Mouse (Mus musculus) hindbrain, embryonic 13.5 days (tissue): ENCODE results near the gene Lzic. TPM values are rescaled to one million over a fixed set of nuclear protein-coding genes. Genes with fewer than 3 reads are reported as not detected.
"Not testable (repeated sequence)": the region's sequence is repeated elsewhere in the genome, so short reads cannot be mapped to it uniquely, and the experiment has no call there.

Experiments
- ATAC-seq: fragments of 200-750 bp; cut with Nextera tagmentation; 2 replicates; pipeline ENCODE4 v1.8.0; 2017; ENCODE audit warnings: moderate TSS enrichment; ENCODE audit not compliant: low FRiP score
- H3K27ac ChIP-seq: fragments of 300-500 bp; sonication (generic); 2 replicates; pipeline ENCODE4 v1.5.1; 2015; ENCODE audit warnings: inconsistent platforms, mild to moderate bottlenecking, moderate library complexity
- H3K27me3 ChIP-seq: fragments of 300-500 bp; sonication (generic); 2 replicates; pipeline ENCODE4 v1.6.1; 2015; ENCODE audit warnings: mild to moderate bottlenecking, inconsistent platforms
- H3K36me3 ChIP-seq: fragments of 300-500 bp; sonication (generic); 2 replicates; pipeline ENCODE4 v1.6.1; 2015; ENCODE audit warnings: mild to moderate bottlenecking, inconsistent platforms
- H3K4me1 ChIP-seq: fragments of 300-500 bp; sonication (generic); replicated peaks from 2 replicates; pipeline ENCODE4 v1.6.1; 2015; ENCODE audit warnings: inconsistent platforms
- H3K4me2 ChIP-seq: fragments of 300-500 bp; sonication (generic); 2 replicates; pipeline ENCODE4 v1.6.1; 2015; ENCODE audit warnings: inconsistent platforms, mild to moderate bottlenecking, moderate library complexity
- H3K4me3 ChIP-seq: fragments of 300-500 bp; sonication (generic); 2 replicates; pipeline ENCODE4 v1.5.1; 2015; ENCODE audit warnings: mild to moderate bottlenecking, inconsistent platforms
- H3K9ac ChIP-seq: fragments of 300-500 bp; sonication (generic); 2 replicates; pipeline ENCODE4 v1.6.1; 2015; ENCODE audit warnings: mild to moderate bottlenecking, inconsistent platforms
- H3K9me3 ChIP-seq: fragments of 300-500 bp; sonication (generic); 2 replicates; pipeline ENCODE4 v1.6.1; 2016; ENCODE audit warnings: inconsistent platforms
- WGBS: fragments of 180-500 bp; shearing (Covaris S2); methylation state at CpG from one replicate; pipeline ENCODE4 v1.1.7; 2015; 5-methylcytosine and 5-hydroxymethylcytosine counted together
- polyA plus RNA-seq: library from polyadenylated mRNA; unstranded; fragments of >200 nt; fragmentation: Nextera tagmentation; extraction: Ambion mirVana; gene quantifications from 2 replicates; pipeline ENCODE4 v1.2.1, GENCODE M21; 2015

Lzic gene
- polyA plus RNA-seq, 1 experiment from 2014 or later = 45.1 TPM

DNA sequence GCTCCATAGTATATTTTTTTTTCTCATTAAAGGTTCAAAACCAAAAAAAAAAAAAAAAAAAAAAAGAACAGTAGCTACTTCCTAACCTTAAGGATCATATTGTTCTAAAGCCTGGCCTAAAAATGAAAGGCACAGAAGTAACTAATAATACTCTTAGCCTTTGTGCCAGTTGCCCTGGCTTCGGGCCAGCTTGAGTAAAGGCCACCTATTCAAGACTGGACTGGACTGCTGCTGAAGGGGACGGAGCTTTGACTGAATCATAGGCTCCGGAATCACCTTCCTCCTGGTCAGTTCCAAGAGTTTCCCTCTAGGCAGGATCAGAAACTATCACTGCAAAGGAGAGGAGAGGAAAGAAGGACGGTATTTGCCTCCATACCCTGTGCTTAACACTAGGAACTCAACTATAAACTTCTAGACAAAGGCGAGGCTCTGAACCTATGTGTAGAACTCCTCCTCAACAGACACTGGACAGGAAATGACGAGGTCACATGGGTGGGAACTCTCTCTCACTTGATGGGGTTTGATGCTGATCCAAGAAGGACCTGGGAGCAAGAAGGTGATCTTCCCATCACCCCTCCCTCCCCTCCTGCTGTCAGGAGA, 27.1 kb upstream of the Lzic start:
- WGBS = 77% methylated on average over 6 of the region's 6 CpGs

DNA sequence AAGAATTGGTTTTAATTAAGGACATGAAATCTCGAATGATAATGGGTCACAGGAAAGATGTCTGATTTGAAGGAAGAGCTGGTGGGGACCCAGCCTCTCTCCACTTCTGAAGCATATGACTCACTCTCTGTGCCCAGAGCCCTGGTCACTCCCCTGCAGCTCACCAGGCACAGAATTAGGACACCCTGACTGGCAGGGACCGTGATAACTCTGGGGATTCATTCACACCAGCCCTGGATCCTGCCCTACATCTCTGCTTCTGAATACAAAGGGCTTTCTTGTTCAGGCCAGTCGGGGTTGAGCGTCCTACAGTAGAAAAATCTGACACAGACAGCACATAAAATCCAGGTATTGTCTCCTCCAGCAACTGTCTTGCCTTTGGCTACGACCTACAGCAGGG, 26.5 kb upstream of the Lzic start:
- no peak overlapping the region for H3K27ac ChIP-seq
- no peak overlapping the region for H3K9ac ChIP-seq
- H3K9me3 ChIP-seq = no peaks in the 10 kb centered on the region
- H3K4me3 ChIP-seq = no peak overlapping the region
- ATAC-seq = no peak
- H3K4me2 ChIP-seq = no peak overlapping the region
- no peaks in the 10 kb centered on the region for H3K27me3 ChIP-seq
- H3K36me3 ChIP-seq = no peaks in the 10 kb centered on the region
- H3K4me1 ChIP-seq = peaks cover 4% of the 10 kb centered on the region; the same call in 1 of the 2 replicates
- 66% methylated on average over 5 of the region's 5 CpGs for WGBS

More for the DNA sequence above, 27.1 kb upstream of the Lzic start:
- Histone ChIP-seq H3K4me1 (peaks cover 4% of the 10 kb centered on the region; the same call in 1 of the 2 replicates), H3K4me2 (no peak overlapping the region), H3K9ac (no peak overlapping the region), H3K4me3 (no peak overlapping the region), H3K9me3 (no peaks in the 10 kb centered on the region), H3K27me3 (no peaks in the 10 kb centered on the region), H3K36me3 (no peaks in the 10 kb centered on the region), H3K27ac (no peak overlapping the region)
- ATAC-seq = no peak

DNA sequence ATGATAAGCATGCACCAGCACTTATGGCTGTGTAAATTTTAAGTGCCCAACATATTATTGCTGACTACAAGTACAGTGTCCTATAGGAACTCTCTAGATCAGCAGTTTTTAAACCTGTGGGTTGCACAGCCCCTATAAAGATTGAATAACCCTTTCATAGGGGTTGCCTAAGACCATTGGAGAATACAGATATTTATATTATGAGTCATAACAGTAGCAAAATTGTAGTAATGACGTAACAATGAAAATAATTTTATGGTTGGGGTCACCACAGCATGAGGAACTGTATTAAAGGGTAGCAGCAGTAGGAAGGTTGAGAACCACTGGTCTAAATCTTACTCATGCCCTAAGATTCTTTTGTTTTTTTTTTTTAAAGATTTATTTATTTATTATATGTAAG, 25.6 kb upstream of the Lzic start:
- Histone ChIP-seq H3K27ac (no peak overlapping the region), H3K4me1 (peaks cover 4% of the 10 kb centered on the region; the same call in 1 of the 2 replicates), H3K27me3 (no peaks in the 10 kb centered on the region), H3K9me3 (no peaks in the 10 kb centered on the region), H3K36me3 (no peaks in the 10 kb centered on the region), H3K9ac (no peak overlapping the region), H3K4me3 (no peak overlapping the region), H3K4me2 (no peak overlapping the region)
- ATAC-seq = no peak
- whole genome bisulfite sequencing = 90% methylated on average over 1 of the region's 1 CpGs

DNA sequence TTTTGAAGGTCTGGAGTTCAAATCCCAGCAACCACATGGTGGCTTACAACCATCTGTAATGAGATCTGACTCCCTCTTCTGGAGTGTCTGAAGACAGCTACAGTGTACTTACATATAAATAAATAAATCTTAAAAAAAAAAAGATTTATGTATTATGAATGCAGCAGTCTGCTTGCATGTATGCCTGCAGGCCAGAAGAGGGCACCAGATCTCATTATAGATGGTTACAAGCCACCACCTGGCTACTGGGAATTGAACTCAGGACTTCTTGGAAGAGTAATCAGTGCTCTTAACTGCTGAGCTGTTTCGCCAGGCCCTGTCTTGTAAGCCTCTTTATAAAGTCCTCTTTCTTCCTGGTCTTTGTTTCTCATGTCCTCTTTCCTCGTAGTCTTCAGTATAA, 24.6 kb upstream of the Lzic start:
- not testable (repeated sequence) for H3K9me3 ChIP-seq, H3K27ac ChIP-seq, H3K9ac ChIP-seq, H3K27me3 ChIP-seq, H3K4me2 ChIP-seq, H3K36me3 ChIP-seq, ATAC-seq, H3K4me1 ChIP-seq, H3K4me3 ChIP-seq
- WGBS = 91% methylated on average over 2 of the region's 2 CpGs

DNA sequence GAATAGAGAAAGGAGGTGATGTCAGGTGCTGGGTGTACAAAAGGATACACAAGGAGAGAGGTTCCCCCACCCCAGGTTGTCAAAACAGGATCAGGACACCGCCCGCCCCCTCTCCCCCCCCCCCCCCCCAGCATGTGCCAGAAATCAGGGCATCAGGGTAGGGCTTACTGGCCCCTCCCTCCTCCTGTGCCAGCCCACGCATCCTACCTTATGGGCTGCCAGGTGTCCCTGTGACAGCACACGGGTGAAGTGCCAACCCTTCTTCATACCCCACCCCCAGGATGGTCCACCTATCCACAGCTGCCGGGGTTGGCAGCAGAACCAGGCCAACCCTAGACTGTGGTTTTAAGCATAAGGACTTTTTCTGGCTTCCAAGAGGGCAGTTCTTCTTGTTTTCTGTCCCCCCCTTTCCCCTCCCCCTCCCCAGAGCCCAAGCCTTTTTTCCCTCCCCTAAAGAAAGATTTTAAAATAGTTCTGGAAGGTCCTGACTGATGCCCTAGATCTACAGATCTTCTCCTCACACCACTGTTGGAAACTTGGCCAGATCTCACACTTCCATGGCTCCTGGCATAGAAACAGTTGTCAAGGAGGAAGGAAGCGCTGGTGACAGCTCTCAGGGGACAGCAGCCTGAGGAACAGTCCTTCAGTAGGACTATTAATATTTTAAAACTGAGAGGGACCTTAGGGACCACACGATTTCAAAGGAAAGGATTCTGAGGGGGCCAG, 23.3 kb upstream of the Lzic start:
- 70% methylated on average over 3 of the region's 7 CpGs for WGBS
- ATAC-seq = no peak
- no peak overlapping the region for H3K9ac ChIP-seq

DNA sequence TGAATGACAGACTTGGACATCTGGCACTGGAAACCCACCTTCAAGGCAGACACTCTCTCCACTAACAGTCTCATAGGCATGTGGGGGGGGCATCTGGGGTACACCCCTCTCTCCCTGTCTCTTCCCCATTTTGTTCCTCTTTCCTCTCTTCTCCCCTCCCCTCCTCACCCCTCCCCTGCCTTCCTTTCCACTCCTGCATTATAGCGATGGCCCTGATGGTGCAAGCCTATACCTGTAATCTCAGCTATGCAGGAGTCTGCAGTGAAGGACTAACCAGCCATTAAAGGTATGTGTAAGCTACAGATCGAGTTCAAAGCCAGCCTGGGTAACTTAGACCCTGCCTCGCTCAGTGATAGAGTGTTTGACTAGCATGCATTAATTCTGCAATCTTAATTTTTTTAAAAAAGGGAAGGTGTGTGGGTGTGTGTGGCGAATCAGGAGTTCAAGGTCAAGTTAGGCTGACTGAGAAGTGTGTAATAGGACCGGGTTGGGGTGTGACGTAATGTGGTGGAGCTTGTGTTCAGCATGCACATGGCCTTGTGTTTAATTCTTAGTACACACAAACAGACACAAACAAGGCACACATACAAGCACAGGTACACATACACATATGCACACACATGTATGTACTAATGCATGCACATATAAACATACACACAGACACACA, 22.6 kb upstream of the Lzic start:
- Histone ChIP-seq H3K4me2 (no peak overlapping the region), H3K4me3 (no peak overlapping the region), H3K27me3 (no peaks in the 10 kb centered on the region), H3K4me1 (peaks cover 4% of the 10 kb centered on the region; the same call in 1 of the 2 replicates), H3K27ac (no peak overlapping the region), H3K36me3 (peaks cover 6% of the 10 kb centered on the region; the same call in 1 of the 2 replicates), H3K9ac (no peak overlapping the region), H3K9me3 (no peaks in the 10 kb centered on the region)
- ATAC-seq = no peak
- WGBS = 81% methylated on average over 6 of the region's 6 CpGs

More for the DNA sequence above, 23.3 kb upstream of the Lzic start:
- Histone ChIP-seq H3K27ac (no peak overlapping the region), H3K4me3 (no peak overlapping the region), H3K9me3 (no peaks in the 10 kb centered on the region), H3K4me2 (no peak overlapping the region), H3K36me3 (peaks cover 4% of the 10 kb centered on the region; the same call in 1 of the 2 replicates), H3K27me3 (no peaks in the 10 kb centered on the region), H3K4me1 (peaks cover 4% of the 10 kb centered on the region; the same call in 1 of the 2 replicates)

DNA sequence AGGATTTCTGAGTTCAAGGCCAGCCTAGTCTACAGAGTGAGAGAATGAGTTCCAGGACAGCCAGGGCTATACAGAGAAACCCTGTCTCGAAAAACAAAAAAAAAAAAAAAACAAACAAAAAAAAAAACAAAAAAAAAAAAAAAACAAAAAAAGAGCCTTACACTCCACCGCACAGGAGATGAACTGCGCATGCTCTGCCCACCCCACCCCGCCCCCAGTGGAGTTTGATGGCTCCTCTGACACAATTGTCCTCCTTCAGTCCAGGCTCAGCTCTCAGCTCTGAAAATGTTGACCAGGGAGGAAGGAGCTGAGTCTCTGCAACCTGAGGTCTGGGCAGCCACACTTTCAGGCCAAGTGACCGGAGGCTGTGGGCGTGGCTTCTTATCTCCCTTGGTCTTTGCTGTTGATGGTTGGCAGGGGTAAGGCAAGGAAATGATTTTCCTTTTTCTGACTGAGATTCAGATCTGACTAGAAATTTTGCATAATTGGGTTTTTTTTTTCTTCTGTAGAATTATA, 21.5 kb upstream of the Lzic start:
- H3K9ac ChIP-seq = no peak overlapping the region
- no peak for ATAC-seq
- H3K27ac ChIP-seq = no peak overlapping the region
- WGBS = 80% methylated on average over 6 of the region's 6 CpGs
- no peaks in the 10 kb centered on the region for H3K27me3 ChIP-seq
- peaks cover 4% of the 10 kb centered on the region; the same call in 1 of the 2 replicates for H3K4me1 ChIP-seq
- H3K4me2 ChIP-seq = no peak overlapping the region
- no peaks in the 10 kb centered on the region for H3K9me3 ChIP-seq
- peaks cover 13% of the 10 kb centered on the region for H3K36me3 ChIP-seq
- H3K4me3 ChIP-seq = no peak overlapping the region

DNA sequence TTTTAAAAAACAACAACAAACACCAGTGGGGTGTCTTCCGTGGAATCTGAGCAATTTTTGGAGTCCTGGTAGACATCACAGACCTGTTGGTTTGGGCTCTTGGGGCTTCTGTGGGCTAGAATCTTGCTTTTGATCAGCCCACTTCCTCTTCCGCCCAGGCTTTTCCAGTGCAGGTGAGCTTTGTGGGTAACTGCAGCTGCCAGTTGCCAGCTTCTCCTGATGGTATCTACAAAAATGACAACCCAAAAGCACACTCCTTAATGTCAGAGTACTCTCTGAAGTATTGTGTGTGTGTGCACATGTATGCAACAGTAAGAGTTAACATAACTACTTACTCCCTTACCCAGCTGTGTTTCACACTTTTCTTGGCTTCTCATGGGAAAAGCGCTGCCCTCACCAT, 15.5 kb upstream of the Lzic start:
- Histone ChIP-seq H3K4me3 (no peak overlapping the region), H3K27me3 (no peaks in the 10 kb centered on the region), H3K36me3 (peaks cover 50% of the 10 kb centered on the region), H3K9ac (no peak overlapping the region), H3K27ac (no peak overlapping the region), H3K4me2 (no peak overlapping the region), H3K9me3 (no peaks in the 10 kb centered on the region), H3K4me1 (no peaks in the 10 kb centered on the region)
- 96% methylated on average over 3 of the region's 3 CpGs for WGBS
- ATAC-seq = no peak

DNA sequence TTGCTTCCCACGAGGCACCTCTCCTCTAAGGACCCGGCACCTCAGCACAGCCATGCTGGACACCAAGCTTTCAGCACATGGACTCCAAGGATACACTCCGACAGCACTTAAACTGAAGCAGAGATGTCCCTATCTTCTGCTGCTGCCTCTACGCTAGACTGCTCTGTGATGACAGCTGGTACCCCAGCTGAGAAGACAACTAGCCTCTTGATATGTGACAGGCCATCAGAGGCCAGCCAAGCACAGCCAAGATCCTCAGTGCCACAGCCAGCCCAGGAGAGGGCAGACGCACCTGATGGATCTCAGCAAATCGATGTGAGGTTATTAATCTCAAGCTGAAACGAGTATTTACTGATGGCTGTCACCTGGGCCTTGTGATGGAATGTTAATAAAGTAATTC, 9.9 kb upstream of the Lzic start:
- Histone ChIP-seq H3K27ac (no peak overlapping the region), H3K4me1 (no peaks in the 10 kb centered on the region), H3K4me3 (no peak overlapping the region), H3K4me2 (no peak overlapping the region), H3K36me3 (peaks cover 23% of the 10 kb centered on the region), H3K27me3 (no peaks in the 10 kb centered on the region), H3K9ac (peak overlapping the region; percentile 35; the same call in 1 of the 2 replicates), H3K9me3 (no peaks in the 10 kb centered on the region)
- ATAC-seq = no peak
- 72% methylated on average over 7 of the region's 7 CpGs for WGBS

DNA sequence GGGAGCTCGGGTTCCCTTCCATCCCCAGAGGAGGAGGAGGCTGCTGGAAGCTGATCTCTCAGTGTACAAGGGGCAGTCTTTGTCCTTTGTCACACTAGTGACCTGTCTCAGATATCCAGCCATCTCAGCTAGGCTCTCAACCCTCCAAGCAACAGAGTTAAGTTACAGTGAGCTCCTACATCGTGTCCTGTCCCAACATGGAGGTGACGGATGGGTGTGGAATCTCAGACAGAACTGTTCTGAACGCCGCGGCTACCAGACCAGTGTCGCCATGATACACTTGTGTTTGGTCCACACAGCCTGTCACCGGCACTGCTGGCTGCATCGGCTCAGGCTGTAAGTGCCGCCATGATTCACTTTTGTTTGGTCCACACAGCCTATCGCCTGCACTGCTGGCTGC, 8.0 kb upstream of the Lzic start, which contains the start of gene Tmem274:
Gene Tmem274, plus strand, starts transcription at position 301 of the 400 bp plus-strand sequence.
- H3K9ac ChIP-seq = no peak within 1 kb of the TSS
- no peaks in the 10 kb centered on the region for H3K9me3 ChIP-seq
- no peak within 1 kb of the TSS for H3K4me3 ChIP-seq
- no peak for ATAC-seq
- no peaks in the 10 kb centered on the region for H3K27me3 ChIP-seq
- H3K36me3 ChIP-seq = peaks cover 21% of the 10 kb centered on the region
- H3K4me1 ChIP-seq = no peaks in the 10 kb centered on the region
- H3K4me2 ChIP-seq = no peak within 1 kb of the TSS
- H3K27ac ChIP-seq = no peak within 1 kb of the TSS
- WGBS = 86% methylated on average over 11 of the region's 11 CpGs

DNA sequence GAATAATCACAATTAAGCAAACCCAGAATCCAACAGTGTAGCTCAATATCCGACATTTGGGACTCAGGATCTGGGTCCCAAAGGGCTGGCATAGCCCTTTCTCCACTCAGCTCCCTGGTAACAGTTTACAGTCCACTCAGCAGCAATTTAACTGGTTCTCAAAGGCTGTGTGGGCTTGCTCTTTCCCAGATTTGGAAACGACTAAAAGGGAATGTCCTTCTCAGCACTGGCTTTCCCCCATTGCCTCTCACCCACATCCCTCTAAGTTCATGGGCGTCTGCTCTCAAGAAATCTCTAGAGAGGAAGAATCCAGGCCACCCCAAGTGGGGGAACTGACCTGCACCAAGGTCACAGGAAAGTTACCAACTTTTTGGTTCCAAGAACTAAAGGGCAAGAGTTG, 463 bp upstream of the Lzic start:
- H3K4me3 ChIP-seq = peak overlapping the region; percentile 81
- 0 out of 2 replicates have a peak, but pooled peaks have one; percentile 12 for ATAC-seq
- no peaks in the 10 kb centered on the region for H3K9me3 ChIP-seq
- no peaks in the 10 kb centered on the region for H3K27me3 ChIP-seq
- peak overlapping the region; percentile 80 for H3K27ac ChIP-seq
- H3K9ac ChIP-seq = peak overlapping the region; percentile 84
- peak overlapping the region; percentile 91 for H3K4me2 ChIP-seq
- H3K36me3 ChIP-seq = peaks cover 30% of the 10 kb centered on the region
- WGBS = 52% methylated on average over 3 of the region's 3 CpGs
- peaks cover 31% of the 10 kb centered on the region for H3K4me1 ChIP-seq

DNA sequence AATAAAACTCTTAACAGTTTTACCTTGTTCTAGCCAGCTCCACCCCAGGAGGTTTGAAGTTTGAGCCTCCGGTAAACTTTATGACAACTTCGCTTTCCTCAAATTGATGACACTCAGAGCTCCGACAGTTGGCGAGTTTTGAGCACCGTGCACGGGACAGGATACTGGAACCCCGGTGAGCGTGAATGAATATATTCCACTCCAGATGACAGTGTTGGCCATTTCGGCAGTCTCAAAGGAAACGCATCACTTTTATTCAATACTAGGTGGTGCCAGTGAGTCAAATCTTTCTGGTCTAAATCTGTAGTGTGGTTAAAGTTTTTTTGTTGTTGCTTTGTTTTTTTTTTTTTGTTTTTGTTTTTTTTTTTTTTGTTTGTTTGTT, 787 bp downstream of the Lzic start:
- 0 out of 2 replicates have a peak overlapping the region, but pooled peaks have one; percentile 80 for H3K27ac ChIP-seq
- peak overlapping the region; percentile 81 for H3K4me3 ChIP-seq
- H3K9me3 ChIP-seq = no peaks in the 10 kb centered on the region
- no peaks in the 10 kb centered on the region for H3K27me3 ChIP-seq
- peak overlapping the region; percentile 91 for H3K4me2 ChIP-seq
- H3K9ac ChIP-seq = peak overlapping the region; percentile 84
- H3K36me3 ChIP-seq = peaks cover 40% of the 10 kb centered on the region
- H3K4me1 ChIP-seq = peaks cover 31% of the 10 kb centered on the region
- no peak for ATAC-seq
- 2% methylated on average over 10 of the region's 10 CpGs for WGBS
